Mouse (Mus musculus) R1 (cell line): Measurements from ENCODE around the gene Olfr1261.

Experiments used
- DNase-seq: peaks from one replicate; pipeline ENCODE4 v3.0.0-alpha.2; 2018; ENCODE audit warnings: low read depth, low spot score

Olfr1261 gene

DNA sequence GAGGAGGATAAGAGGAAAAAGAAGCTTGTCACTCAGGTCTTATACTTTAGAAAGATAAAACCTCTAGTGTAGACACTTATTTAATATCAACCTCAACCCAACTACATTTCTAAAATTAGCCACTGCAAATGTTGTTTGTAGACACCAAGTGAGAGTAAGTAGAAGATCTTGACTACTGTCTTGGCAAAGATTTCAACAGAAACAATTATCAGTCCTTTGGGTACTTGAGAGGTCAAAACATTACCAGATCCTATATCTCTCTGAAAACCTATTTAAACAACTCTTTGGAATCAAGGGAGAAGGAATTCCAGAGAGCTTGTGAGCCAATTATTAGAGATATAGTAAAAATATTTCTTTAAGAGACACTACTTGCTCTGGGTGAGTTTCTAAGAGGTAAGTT is at the start of gene Olfr1261:
Gene Olfr1261 (plus strand): TSS at position 301 of the 400 bp plus-strand sequence.
- no peak for DNase-seq

DNA sequence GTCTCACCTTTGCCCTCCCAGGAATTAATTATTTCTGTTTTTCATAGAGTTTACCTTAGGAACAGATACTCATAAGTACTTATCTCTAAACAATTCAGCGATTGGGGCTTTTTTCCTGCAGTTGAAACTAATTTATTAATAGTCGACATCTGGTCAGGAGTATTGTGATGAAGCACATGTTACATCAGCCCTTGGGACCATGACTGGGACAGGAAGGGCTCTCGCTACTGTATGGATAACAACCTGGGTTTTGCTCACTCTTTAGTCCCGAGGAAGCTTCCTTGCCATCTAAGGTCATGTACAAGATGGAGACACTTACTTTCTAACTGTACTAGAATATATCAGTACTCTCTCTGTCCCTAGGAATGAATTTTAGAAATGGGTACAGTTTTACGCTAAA is 42.5 kb upstream of the Olfr1261 start, which contains the start of gene Olfr1259:
Gene Olfr1259 (minus strand): TSS at position 101 of the 400 bp plus-strand sequence.
- DNase-seq, result no peak

DNA sequence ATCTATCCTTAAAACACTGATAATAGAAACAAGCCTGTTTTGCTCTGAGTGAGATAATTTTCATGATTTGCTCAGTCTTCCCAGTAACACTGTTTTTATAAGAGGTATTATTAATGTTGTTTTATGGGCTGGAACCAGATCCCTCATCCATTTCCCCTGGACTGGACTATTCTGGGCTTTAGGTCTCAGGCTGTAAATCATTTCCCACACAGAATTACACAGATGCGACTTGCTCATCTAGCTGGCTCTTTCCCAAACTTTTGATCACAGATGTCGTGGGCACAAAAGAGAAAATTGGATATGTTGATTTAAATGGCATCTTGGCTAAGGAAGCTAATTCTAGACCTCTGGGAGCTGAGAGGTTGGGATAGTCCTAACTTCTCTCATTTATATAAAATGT is 16.8 kb upstream of the Olfr1261 start, which contains the start of gene Olfr1260:
Gene Olfr1260 (plus strand): TSS at position 157 of the 400 bp plus-strand sequence.
- DNase-seq, result no peak

DNA sequence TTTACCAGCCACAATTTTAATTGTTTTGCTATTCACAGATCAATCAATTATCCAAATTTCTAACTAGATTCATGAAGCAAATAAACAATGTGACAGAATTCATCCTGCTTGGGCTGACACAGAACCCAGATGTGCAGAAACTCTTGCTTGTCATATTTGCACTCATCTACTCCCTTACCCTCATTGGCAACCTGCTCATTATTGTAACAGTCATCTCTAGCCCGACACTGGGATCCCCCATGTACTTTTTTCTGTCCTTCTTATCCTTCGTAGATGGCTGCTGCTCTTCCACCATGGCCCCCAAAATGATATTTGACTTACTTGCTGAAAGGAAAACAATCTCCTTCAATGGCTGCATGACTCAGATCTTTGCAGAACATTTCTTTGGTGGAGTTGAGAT is 13.3 kb upstream of the Olfr1261 start:
- no peak for DNase-seq

DNA sequence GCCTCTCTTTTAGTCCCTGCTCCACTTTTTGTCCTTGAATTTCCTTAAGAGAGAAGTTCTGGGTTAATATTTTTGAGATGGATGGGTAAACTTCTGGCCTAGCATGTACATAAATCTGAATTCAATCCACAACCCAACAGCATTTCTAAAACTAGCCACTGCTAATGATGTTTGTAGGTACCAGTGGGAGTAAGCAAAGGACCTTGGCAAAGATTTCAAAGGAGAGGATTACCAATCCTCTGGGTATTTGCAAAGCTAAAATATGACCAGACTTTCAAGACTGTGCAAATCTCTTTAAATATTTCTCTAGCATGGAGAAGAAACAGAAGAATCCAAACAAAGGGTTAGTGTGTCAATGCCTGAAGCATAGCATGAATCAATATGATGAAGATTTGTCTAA is 8.8 kb downstream of the Olfr1261 start, which contains the start of gene Olfr1262:
Gene Olfr1262 (plus strand): TSS at position 301 of the 400 bp plus-strand sequence.
- no peak for DNase-seq

DNA sequence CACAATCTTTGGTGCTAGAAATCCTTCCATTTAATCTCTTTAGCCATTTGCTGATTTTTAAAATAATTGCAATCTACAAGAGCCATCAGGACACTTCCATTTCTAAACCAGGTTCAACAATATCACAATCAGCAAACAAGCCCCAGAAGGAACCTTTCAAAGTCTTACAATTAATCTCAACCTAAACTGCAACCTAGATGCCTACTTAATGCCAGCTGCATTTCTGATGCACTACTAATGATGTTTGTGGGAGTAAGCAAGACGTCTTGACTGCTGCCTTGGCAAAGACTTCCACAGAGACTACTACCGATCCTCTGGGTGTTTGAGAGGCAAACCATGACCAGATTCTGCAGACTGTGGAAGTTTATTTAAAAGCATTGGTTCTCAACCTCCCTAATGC is 20.8 kb downstream of the Olfr1261 start, which contains the start of gene Olfr1263:
Gene Olfr1263 (plus strand): TSS at position 301 of the 400 bp plus-strand sequence.
- DNase-seq, result no peak

DNA sequence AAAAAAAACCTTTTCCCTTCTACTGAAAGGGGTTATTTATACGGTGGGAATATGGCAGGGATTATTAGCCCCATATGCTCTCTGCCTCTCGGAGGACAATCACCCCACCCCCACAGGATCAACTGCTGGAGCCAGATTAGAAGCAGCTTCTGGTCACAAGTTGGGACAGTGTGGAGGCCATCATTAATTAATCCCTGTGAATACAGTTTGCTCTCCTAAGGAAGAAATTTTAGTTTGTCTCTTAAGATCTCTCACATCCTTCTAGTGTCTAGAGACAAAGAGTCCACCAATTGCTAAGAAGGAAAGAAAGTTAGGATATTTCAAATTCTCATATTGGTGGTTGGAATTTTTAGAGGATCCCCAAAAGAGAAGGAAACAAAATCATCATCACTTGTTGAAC is 34.5 kb downstream of the Olfr1261 start, which contains the start of gene Olfr1264:
Gene Olfr1264 (minus strand): TSS at position 101 of the 400 bp plus-strand sequence.
- DNase-seq, result no peak

DNA sequence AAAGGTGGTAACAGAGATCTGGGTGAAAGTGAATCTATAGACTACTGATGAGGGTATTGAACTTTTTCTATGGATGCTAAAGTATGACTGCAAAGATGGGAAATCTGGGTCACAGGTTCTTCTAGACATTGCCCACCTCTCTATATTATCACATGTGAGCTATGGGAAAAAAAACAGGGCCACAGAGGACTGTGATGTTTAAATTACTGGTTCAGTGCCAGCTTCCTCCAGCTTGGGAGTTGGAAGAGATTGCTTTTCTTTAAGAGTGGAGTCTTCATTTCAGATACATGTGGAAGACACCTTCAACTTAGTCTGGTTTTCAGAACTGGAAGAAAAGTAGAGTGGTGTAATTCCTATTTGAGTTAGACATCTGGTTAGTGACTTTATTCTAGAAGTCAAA is 44.0 kb downstream of the Olfr1261 start, which contains the start of gene Olfr1265:
Gene Olfr1265 (plus strand): TSS at position 301 of the 400 bp plus-strand sequence.
- DNase-seq, result no peak
